Mouse (Mus musculus) intestine, postnatal 0 days (tissue): ENCODE measurements at regions not wholly inside any gene's neighbourhood (a gene's known extent, or its start where the extent isn't known, plus 50 kb on each side); places are given as distances from the start of the nearest gene placed in this dataset.

Experiments used
- ATAC-seq: fragments of 200-750 bp; cut with Nextera tagmentation; 2 replicates; pipeline ENCODE4 v1.8.0; 2017; ENCODE audit warnings: mild to moderate bottlenecking, moderate TSS enrichment, moderate library complexity
- H3K27ac ChIP-seq: fragments of 300-500 bp; sonication (generic); 2 replicates; pipeline ENCODE4 v1.5.1; 2014; ENCODE audit warnings: mild to moderate bottlenecking, low read depth, low read length, moderate library complexity
- H3K27me3 ChIP-seq: fragments of 300-500 bp; sonication (generic); replicated peaks from 2 replicates; pipeline ENCODE4 v1.6.1; 2014; ENCODE audit warnings: low read length, mixed read lengths; ENCODE audit not compliant: control insufficient read depth, insufficient read depth
- H3K36me3 ChIP-seq: fragments of 300-500 bp; sonication (generic); 2 replicates; pipeline ENCODE4 v1.6.1; 2014; ENCODE audit warnings: mild to moderate bottlenecking, moderate library complexity; ENCODE audit not compliant: control insufficient read depth, insufficient read depth
- H3K4me1 ChIP-seq: fragments of 300-500 bp; sonication (generic); replicated peaks from 2 replicates; pipeline ENCODE4 v1.6.1; 2014; ENCODE audit warnings: antibody characterized with exemption, low read length, mixed read lengths; ENCODE audit not compliant: control insufficient read depth, insufficient read depth
- H3K4me2 ChIP-seq: fragments of 300-500 bp; sonication (generic); replicated peaks from 2 replicates; pipeline ENCODE4 v1.6.1; 2014; ENCODE audit warnings: low read depth, mild to moderate bottlenecking, moderate library complexity
- H3K4me3 ChIP-seq: fragments of 300-500 bp; sonication (generic); 2 replicates; pipeline ENCODE4 v1.5.1; 2014; ENCODE audit warnings: low read depth, low read length
- H3K9ac ChIP-seq: fragments of 300-500 bp; sonication (generic); 2 replicates; pipeline ENCODE4 v1.6.1; 2014; ENCODE audit warnings: mild to moderate bottlenecking, low read depth, low read length
- H3K9me3 ChIP-seq: fragments of 300-500 bp; sonication (generic); 2 replicates; pipeline ENCODE4 v1.6.1; 2016; ENCODE audit warnings: mixed run types; ENCODE audit not compliant: control insufficient read depth
- CTCF ChIP-seq: sonication (generic); IDR thresholded peaks from 2 replicates; pipeline ENCODE4 v1.5.1; 2016; ENCODE audit warnings: low read depth, mild to moderate bottlenecking, control low read depth, antibody characterized with exemption, moderate library complexity
- WGBS: fragments of 180-500 bp; shearing (Covaris S2); extraction: QIAGEN DNeasy Blood & Tissue Kit; methylation state at CpG from one replicate; pipeline ENCODE4 v1.1.7; 2014; 5-methylcytosine and 5-hydroxymethylcytosine counted together

GRCm38 (mm10) chr12:50969887-50970758 is 321.2 kb upstream of the Prkd1 start:
- H3K4me1 ChIP-seq, result no peaks in the 10 kb centered on the region
- WGBS, result 89% methylated on average over 4 of the region's 4 CpGs
- no peak overlapping the region for H3K4me2 ChIP-seq
- H3K27ac ChIP-seq, result no peak overlapping the region
- no peaks in the 10 kb centered on the region for H3K9me3 ChIP-seq
- no peak for TF ChIP-seq CTCF
- no peak overlapping the region for H3K9ac ChIP-seq
- H3K4me3 ChIP-seq, result no peak overlapping the region
- H3K36me3 ChIP-seq, result no peaks in the 10 kb centered on the region
- H3K27me3 ChIP-seq, result no peaks in the 10 kb centered on the region
- ATAC-seq, result no peak

GRCm38 (mm10) chr12:50969402-50969801 is 320.5 kb upstream of the Prkd1 start:
- Histone ChIP-seq H3K27ac (no peak overlapping the region), H3K4me1 (no peaks in the 10 kb centered on the region), H3K9ac (no peak overlapping the region), H3K4me2 (no peak overlapping the region), H3K27me3 (no peaks in the 10 kb centered on the region), H3K9me3 (no peaks in the 10 kb centered on the region), H3K36me3 (no peaks in the 10 kb centered on the region), H3K4me3 (no peak overlapping the region)
- no peak for ATAC-seq
- WGBS, result 73% methylated on average over 3 of the region's 3 CpGs
- no peak for TF ChIP-seq CTCF

- no peak for ATAC-seq
- WGBS, result 42% methylated on average over 5 of the region's 5 CpGs
- no peak overlapping the region for H3K4me3 ChIP-seq
Measured at GRCm38 (mm10) chr12:50967168-50967810, 318.4 kb upstream of the Prkd1 start.

DNA sequence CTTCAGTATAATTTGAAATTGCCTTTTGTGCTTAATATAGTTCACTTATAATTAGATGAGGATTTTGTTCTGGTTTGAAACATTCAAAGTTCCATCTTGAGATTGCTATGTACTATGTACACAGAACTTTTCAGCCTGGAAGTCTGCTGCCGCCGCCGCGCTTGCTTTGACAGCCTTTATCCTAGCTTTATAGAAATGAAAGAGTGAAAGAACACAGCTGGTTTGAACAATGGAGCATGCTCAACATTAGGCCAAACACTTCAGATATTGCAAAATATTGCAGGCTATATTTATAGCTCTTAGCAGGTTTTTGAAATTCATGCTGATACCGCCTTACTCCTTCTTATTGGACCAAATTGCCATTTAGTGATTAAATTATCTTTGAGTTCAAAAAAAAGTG is 305.1 kb upstream of the Prkd1 start:
- Histone ChIP-seq H3K4me3 (no peak overlapping the region), H3K27ac (no peak overlapping the region), H3K4me2 (no peak overlapping the region), H3K4me1 (no peaks in the 10 kb centered on the region), H3K9ac (no peak overlapping the region), H3K36me3 (no peaks in the 10 kb centered on the region), H3K9me3 (no peaks in the 10 kb centered on the region), H3K27me3 (no peaks in the 10 kb centered on the region)
- TF ChIP-seq CTCF, result no peak
- WGBS, result 81% methylated on average over 5 of the region's 5 CpGs
- ATAC-seq, result no peak

More at GRCm38 (mm10) chr12:50967168-50967810, 318.4 kb upstream of the Prkd1 start:
- Histone ChIP-seq H3K27ac (no peak overlapping the region), H3K9me3 (no peaks in the 10 kb centered on the region), H3K27me3 (no peaks in the 10 kb centered on the region), H3K9ac (no peak overlapping the region), H3K4me1 (no peaks in the 10 kb centered on the region), H3K4me2 (no peak overlapping the region), H3K36me3 (no peaks in the 10 kb centered on the region)
- TF ChIP-seq CTCF, result no peak

DNA sequence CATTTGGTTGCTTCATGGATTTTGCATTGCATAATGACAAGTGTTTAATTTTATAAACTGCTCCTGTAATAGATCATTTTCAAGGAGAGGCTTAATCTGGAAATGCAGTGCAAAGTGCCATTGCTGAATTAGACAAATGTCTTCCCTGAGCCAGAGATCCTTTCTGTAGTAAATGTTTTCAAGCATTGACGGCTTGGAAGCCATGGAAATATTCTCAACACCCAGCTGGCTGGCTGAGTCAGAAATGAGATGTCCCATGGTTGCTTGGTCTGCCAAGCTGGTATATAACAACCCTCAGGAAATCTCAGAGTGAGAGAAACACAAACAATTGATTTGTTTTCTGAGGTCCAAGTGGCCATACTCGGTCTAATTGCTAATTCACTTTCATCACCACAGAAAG is 298.1 kb upstream of the Prkd1 start:
- no peak for ATAC-seq
- Histone ChIP-seq H3K9ac (no peak overlapping the region), H3K4me3 (no peak overlapping the region), H3K9me3 (no peaks in the 10 kb centered on the region), H3K4me1 (no peaks in the 10 kb centered on the region), H3K36me3 (no peaks in the 10 kb centered on the region), H3K4me2 (no peak overlapping the region), H3K27me3 (no peaks in the 10 kb centered on the region), H3K27ac (no peak overlapping the region)
- WGBS, result 66% methylated on average over 2 of the region's 2 CpGs
- no peak for TF ChIP-seq CTCF

DNA sequence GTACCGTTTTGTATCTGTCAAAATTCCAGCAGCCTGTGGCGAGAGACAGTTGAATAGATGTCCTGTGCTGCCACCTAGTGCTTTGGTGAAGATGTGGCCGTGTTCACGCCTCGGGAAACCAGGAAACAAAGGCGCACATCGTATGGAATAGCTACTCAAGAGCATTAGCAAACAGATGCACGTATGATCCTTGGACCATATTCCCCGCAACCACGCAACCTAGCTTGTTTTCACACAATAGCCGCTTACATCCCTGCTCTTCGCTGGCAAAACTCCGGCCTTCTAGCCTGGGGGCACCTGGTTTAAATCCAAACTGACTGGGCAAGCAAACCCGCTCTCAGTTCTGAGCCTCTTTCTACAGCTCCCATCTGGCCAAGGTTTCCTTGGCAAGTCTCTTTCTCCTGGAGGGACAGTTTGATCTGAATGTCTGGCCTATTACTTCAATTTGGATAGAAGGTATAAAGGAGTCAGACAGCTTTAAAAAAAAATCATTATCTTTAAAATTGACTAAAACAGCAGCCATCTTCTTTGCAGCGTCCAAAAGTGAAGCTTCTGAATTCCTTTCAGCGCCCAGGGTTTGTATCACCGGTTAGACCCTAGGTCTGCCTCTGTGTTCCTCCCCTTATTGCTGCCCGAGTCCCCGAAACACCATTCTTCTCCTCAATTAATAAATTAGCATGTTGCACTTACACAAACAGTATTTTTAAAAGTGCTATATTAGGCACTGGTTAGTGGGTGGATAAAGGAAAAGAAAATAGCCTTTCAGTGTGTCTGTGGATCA is 295.0 kb upstream of the Prkd1 start:
- no peaks in the 10 kb centered on the region for H3K4me1 ChIP-seq
- no peak overlapping the region for H3K27ac ChIP-seq
- peak; percentile 89 for TF ChIP-seq CTCF
- no peaks in the 10 kb centered on the region for H3K9me3 ChIP-seq
- peak overlapping the region; percentile 6; the same call in 1 of the 2 replicates for H3K4me3 ChIP-seq
- H3K9ac ChIP-seq, result no peak overlapping the region
- H3K27me3 ChIP-seq, result no peaks in the 10 kb centered on the region
- no peaks in the 10 kb centered on the region for H3K36me3 ChIP-seq
- H3K4me2 ChIP-seq, result peak overlapping the region; percentile 43; the same call in 1 of the 2 replicates
- WGBS, result 26% methylated on average over 19 of the region's 19 CpGs
- ATAC-seq, result peak; percentile 45; the same call in 1 of the 2 replicates
